Mouse (Mus musculus) kidney, postnatal 14 days (tissue): ENCODE data around the gene Ppie.
"Not testable (repeated sequence)": the region's sequence is repeated elsewhere in the genome, so short reads cannot be mapped to it uniquely, and the experiment has no call there.

Source experiments
- DNase-seq: peaks from one replicate; pipeline ENCODE4 v3.0.0; 2022; ENCODE audit warnings: mixed read lengths

The Ppie gene

DNA sequence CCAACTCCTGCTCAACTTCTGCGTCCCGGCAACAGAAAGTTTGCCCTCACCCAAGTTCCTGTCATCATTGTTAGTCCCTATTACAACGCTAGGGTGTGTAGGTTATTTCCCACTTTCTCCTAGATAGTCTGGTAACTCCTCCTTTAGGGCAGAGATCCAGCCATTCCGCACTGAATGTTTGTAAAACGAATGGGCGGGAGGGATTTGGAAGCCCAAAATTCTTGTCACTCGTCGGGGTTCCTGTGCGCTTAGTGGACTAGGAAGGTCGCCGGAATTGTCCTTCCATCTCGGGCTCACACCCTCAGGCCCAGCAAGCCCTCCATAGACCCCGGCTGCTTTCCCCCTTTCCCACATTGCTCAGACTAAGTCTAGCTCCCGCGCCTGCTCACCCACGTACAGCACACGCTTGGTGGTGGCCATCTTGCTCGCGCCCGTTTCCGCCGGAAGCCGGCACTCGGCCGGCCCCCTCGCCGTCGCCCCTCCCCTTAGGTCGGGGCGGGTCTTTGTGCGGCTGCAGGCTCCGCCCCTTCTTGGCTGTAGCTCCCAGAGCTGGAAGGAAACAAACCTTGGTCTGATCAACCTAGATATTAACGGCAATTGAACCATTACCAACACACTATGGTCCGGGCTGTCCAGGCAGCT lies at the start of gene Ppie:
Gene Ppie (minus strand): TSS at position 439 of the 642 bp plus-strand sequence.
- peak; percentile 90 for DNase-seq

DNA sequence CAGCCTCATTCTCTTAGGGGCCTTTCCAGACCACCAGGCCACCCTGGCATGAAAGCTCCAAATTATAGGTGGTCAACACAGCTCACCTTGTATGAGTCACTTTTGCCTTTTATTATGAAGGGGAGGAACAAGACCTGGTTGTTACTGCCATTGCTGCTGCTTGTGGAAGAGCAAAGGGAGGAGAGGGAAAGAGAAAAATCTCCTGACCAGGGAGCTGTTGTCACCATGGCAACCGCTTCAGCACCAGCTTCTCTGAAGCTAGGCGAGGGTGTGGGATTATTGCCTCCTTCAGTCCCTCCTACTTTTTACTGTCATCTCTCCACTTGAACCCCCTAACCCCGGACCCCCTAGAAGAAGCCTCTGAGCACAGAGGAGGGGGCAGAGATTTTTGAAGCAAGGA lies 45.1 kb upstream of the Ppie start:
- DNase-seq: no peak

GRCm38 (mm10) chr4:123183239-123184056 lies 43.7 kb upstream of the Ppie start:
- DNase-seq: peak; percentile 83

- DNase-seq: peak; percentile 27
Measured at GRCm38 (mm10) chr4:123182328-123183238, 42.8 kb upstream of the Ppie start, which contains the start of gene Hpcal4. Gene Hpcal4, plus strand, starts transcription at chr4:123183227.

DNA sequence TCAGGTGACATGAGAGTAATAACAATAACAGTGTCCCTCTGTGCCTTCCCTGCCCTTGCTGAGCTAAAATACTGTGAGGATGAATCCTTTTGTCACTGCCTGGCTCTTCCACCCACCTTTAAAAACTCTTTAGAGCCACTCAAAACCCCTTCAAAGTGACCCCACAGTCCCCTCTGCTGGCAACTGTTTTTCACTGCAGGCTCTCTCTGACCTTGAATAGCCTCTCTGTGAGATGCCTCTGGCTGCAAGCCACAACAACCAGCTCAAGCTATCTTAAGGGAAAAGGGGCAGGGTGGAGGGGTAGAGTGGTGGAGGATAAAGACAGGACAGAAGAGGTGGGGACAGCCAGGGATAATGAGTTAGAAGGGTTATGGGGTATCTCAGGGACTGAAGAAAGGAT lies 32.1 kb upstream of the Ppie start:
- DNase-seq: no peak

DNA sequence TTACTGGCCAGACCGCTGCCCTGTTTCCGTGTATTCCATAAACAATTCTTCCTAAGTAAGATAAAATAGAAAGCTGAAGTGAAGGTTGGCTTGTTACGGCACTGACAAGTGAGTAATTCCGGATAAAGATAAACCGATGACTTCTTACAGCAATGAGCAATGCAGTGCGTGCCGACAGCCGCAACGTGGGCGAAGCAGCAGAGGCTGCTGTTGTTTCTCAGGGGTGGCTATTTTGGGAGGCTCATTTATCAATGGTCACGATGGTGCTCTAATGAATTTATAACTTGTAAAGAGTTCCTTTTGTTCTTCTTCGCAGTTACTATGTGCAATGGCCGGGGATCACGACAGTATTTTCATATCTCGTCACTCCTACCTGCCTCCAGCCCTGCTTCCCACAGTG lies 24.4 kb upstream of the Ppie start:
- no peak for DNase-seq

DNA sequence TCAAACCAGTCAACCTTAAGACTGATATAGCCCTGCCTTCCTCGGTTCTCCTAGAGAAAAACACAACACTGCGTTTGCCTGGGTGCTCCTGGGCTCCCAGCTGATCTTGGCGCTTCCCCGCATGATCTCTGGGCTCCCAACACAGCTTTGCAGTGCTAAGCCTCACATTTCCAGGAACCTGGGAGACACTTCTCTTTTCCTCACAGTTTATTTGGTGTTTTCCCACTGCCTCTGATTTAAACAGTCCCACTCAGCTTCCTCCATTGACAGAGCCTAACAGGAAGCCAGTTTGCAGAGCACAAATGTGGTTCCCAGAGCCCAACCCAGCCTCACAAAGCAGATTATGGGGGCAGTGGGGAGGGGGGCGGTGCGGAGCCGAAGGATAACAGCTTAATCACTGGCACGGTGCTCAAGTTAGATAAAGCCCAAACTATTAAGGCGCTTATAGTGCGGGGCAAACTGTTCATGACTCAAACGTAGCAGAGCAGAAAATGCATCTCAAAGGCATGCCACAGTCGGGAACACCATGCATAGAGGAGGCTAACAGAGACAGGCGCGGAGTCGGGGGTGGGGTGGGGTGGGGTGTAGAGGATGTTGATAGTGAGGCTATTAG lies 22.7 kb upstream of the Ppie start:
- no peak for DNase-seq

DNA sequence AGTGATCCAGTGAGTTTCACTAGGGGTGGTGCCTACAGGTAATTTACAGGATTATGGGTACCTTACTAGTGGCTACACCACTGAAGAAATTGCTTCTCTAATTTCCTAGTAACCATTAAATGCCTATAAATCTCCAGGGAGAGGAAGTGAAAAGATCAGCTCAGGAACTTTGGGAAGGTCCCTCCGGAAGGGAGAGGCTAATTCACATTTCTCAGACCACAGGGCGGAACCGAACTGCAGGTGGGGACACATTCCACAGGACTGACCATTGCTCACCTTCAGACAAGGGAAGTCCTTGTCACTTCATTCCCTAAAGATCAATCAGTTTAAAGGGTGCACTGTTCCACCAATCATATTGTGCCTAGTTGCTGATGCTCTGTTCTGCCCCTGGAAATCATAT lies 21.5 kb upstream of the Ppie start:
- not testable (repeated sequence) for DNase-seq

DNA sequence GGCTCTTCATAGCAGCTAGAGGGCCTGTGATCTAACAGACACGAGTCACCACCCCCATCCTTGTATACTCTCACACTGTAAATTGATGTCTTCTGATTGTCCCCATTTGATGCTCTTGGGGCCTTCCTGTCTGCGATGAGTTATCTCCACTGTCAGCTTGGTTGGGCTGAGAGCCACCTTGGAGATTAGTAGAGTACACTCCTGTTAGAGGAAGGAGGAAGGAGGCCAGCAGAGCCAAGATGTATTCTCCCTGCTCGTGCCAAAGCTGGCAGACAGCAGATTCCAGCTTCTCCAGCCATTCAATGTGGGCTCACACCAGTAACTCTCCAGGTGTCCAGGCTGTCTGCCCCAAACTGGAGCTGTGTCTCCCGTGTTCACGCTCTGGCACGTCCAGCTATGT lies 20.8 kb upstream of the Ppie start:
- DNase-seq: no peak

- no peak for DNase-seq
Measured at GRCm38 (mm10) chr4:123155840-123156239, 16.1 kb upstream of the Ppie start.

- no peak for DNase-seq
Measured at GRCm38 (mm10) chr4:123155427-123155826, 15.7 kb upstream of the Ppie start.

GRCm38 (mm10) chr4:123155004-123155403 lies 15.3 kb upstream of the Ppie start:
- peak; percentile 48 for DNase-seq

DNA sequence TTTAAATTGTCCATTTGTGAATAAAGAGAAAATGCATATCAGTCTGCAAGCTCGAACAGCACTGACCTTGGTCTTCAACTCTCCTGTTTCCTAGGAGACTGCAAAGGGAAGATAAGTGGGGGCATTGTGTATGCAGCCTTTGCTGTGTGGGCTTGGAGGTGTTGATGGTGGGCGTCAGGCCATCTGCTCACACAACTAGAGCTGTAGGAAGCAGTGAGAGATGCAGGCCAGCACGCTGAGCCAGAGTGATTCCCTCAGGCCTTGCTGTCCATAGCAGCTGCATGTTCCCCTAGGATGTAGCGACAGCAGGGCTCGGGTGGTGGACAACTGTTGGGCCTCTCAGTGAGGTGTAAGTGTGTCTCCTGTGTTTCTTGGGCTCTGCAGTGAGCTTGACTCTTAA lies 13.2 kb upstream of the Ppie start:
- DNase-seq: no peak

DNA sequence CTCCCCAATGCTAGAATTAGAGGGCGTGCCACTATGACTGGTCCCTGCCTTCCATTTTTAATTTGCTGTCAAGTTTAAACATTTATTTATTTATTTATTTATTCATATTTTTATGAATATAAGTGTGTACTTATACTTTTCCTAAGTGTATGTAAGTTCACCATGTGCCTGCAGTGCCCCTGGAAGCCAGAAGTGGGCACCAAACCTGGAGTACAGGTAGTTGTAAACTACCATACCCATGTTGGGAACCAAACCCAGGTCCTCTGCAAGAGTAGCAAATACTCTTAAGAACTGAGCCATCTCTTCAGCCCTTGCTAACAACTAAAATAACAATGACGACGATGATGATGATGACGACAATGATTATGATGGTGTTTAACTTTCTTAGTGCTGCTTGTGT lies 12.3 kb upstream of the Ppie start:
- DNase-seq: no peak

GRCm38 (mm10) chr4:123147446-123148150 lies 7.8 kb upstream of the Ppie start:
- DNase-seq: no peak

GRCm38 (mm10) chr4:123137551-123137950 lies 2.2 kb downstream of the Ppie start:
- DNase-seq: no peak

DNA sequence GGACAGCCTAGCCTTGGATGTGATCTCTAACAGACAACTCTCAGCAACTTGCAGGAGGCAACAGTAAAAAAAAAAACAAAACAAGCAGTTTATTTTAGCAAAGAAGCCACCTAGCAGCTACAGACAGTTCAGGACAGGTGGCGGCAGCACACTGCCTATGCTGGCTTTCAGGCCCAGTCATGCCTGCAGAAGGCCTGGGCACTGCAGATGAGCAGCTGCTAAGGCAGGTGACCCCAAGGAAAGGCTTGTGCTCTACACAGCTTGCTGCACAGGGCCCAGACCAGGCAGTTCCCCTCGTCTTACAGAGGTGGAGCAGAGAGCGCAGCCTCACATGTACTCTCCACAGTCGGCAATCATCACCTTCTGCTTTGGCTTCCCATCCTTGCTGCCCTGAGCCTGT lies 12.7 kb downstream of the Ppie start:
- no peak for DNase-seq

GRCm38 (mm10) chr4:123126626-123127025 lies 13.1 kb downstream of the Ppie start:
- no peak for DNase-seq

DNA sequence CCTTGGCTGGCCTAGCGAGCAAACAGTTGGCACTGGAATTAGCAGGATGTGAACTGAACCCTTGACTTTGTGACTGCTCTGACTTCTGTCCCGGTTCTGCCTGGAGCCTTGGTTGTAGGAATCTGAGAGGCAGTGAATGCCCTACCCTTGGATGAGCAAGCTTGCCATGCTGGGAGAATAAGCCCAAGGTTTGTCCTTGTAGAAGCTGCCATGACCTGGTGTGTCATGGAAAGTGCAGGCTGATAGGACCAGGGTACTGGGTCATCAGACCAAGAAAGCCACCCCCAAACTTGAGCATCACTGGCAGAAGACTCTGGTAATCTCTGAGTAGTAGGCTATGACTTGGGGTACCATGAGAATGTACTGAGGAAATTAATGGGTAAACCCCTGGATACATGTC lies 18.5 kb downstream of the Ppie start:
- DNase-seq: no peak

- DNase-seq: not testable (repeated sequence)
Measured at GRCm38 (mm10) chr4:123116640-123117039, 23.1 kb downstream of the Ppie start.

- DNase-seq: no peak
Measured at GRCm38 (mm10) chr4:123116011-123116410, 23.7 kb downstream of the Ppie start, which contains the start of gene Oxct2b. Gene Oxct2b, plus strand, starts transcription at chr4:123116266.

DNA sequence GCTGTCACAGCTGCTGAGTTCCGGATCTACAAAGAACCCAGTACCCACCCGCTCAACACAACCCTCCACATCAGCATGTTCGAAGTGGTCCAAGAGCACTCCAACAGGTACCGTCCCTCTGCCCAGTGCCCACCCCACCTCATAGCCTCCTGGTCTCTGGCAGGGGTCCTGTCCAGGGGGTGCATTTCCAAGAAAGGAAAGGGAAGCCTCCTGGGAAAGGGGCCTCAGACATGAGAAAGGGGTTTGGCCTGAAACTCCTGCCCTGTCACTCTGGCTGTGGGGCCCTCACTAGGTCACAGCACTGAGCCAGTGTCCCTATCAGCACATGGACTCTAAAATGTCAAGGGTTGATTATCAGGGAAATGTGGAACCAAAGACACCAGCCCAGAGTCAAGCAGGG lies 25.1 kb downstream of the Ppie start:
- DNase-seq: not testable (repeated sequence)
